Mouse (Mus musculus): ENCODE data around the gene Insc. TPM values are rescaled to one million over a fixed set of nuclear protein-coding genes. Genes with fewer than 3 reads are reported as not detected.

Insc gene
- polyA plus RNA-seq, 1 experiment from 2014 or later = 9.9 TPM

DNA sequence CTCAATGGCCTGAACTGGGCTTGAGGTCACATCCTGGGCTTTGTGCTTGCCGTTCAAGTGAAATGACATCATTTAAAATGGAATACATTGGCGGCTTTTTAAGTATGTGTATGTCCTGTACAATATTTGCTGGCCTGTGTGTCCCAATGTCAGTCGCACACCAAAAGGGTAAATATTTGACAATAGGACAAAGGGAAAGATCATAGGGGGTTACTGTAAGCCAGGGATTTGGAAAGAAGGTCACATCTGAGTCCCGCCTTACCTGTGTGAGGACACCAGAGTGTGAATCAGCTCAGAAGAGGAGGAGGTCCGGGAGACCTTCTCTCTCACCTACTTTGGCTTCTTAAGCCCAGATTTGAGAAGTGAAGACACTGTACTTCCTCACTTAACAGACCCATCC, 25.0 kb downstream of the Insc start:
- no peak overlapping the region for H3K27ac ChIP-seq
- H3K36me3 ChIP-seq = no peaks in the 10 kb centered on the region
- H3K4me1 ChIP-seq = no peaks in the 10 kb centered on the region
- H3K9me3 ChIP-seq = no peaks in the 10 kb centered on the region
- no peaks in the 10 kb centered on the region for H3K27me3 ChIP-seq
- ATAC-seq (ENCODE audit: insufficient number of reproducible peaks, low FRiP score, low TSS enrichment, low read depth) = no peak
- H3K4me3 ChIP-seq = no peak overlapping the region
- H3K4me2 ChIP-seq = no peak overlapping the region
- WGBS = 87% methylated on average over 5 of the region's 5 CpGs
- no peak overlapping the region for H3K9ac ChIP-seq

DNA sequence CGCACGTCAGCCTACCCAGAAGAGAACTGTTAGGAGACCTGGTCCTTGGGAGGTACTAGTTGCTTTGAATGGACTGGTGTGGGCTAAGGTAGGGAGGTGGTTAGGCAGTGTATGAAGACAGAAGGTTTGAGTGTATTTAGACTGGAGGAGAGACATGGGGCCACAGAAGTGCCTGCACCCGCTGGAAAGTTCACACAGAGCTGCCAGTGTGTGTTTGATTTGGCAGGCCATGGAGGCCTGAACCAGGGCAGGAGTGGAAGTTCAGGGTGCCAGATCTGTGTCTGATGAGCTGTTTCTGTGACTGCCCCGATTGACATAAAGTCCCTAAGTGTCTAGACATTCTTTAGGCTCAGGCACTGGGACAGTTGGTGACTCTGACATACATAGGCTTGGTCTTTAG, 25.5 kb downstream of the Insc start:
- WGBS = 72% methylated on average over 4 of the region's 4 CpGs
- Histone ChIP-seq H3K9me3 (no peaks in the 10 kb centered on the region), H3K4me2 (no peak overlapping the region), H3K9ac (no peak overlapping the region), H3K4me1 (no peaks in the 10 kb centered on the region), H3K27ac (no peak overlapping the region), H3K36me3 (no peaks in the 10 kb centered on the region), H3K4me3 (no peak overlapping the region), H3K27me3 (no peaks in the 10 kb centered on the region)
- ATAC-seq (ENCODE audit: insufficient number of reproducible peaks, low FRiP score, low TSS enrichment, low read depth) = no peak

DNA sequence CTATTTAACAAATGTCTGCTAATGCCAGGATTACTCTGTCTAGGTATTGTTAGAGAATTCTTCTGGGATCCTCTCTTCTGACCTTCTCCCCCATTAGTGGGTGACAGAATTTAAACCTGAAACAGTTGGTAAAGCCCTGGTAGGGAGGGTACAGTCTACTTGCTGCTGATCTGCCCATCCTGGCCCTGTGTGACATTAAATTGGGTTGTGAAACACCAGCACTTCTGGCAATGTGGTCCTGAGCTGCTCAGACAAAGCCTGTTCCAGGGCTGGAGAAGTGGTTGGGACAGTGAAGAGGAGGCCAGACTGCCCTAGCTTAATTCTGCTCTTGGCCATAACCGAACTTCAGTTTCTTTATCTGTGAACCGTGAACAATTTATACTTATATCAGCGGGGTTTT, 27.1 kb downstream of the Insc start:
- no peak for ATAC-seq (ENCODE audit: insufficient number of reproducible peaks, low FRiP score, low TSS enrichment, low read depth)
- no peak overlapping the region for H3K4me3 ChIP-seq
- H3K9me3 ChIP-seq = no peaks in the 10 kb centered on the region
- H3K27me3 ChIP-seq = no peaks in the 10 kb centered on the region
- 96% methylated on average over 3 of the region's 3 CpGs for WGBS
- no peak overlapping the region for H3K9ac ChIP-seq
- H3K36me3 ChIP-seq = no peaks in the 10 kb centered on the region
- H3K27ac ChIP-seq = no peak overlapping the region
- H3K4me1 ChIP-seq = no peaks in the 10 kb centered on the region
- no peak overlapping the region for H3K4me2 ChIP-seq

DNA sequence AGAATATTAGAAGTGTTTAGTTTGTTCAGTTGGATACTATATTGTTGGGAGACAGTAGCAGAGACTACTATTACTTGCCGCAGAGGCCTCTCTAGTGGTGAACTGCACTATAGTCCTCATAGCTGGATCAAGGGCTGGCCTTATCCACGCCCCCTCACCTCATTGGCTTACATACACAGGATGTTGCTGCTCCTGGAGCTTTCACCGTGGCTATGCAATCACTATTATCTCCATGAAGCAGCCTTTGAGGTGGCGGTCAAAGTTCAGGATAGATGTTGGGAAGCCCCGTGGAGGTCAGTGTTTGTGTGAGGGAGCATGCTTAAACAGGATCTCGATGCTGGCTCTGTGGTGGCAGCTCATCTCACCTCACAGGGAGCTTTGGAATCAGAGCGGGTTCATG, 28.3 kb downstream of the Insc start:
- H3K4me2 ChIP-seq = no peak overlapping the region
- H3K27me3 ChIP-seq = no peaks in the 10 kb centered on the region
- no peaks in the 10 kb centered on the region for H3K4me1 ChIP-seq
- H3K36me3 ChIP-seq = no peaks in the 10 kb centered on the region
- 78% methylated on average over 7 of the region's 7 CpGs for WGBS
- no peak for ATAC-seq (ENCODE audit: insufficient number of reproducible peaks, low FRiP score, low TSS enrichment, low read depth)
- H3K9ac ChIP-seq = no peak overlapping the region
- H3K4me3 ChIP-seq = no peak overlapping the region
- no peaks in the 10 kb centered on the region for H3K9me3 ChIP-seq
- no peak overlapping the region for H3K27ac ChIP-seq

DNA sequence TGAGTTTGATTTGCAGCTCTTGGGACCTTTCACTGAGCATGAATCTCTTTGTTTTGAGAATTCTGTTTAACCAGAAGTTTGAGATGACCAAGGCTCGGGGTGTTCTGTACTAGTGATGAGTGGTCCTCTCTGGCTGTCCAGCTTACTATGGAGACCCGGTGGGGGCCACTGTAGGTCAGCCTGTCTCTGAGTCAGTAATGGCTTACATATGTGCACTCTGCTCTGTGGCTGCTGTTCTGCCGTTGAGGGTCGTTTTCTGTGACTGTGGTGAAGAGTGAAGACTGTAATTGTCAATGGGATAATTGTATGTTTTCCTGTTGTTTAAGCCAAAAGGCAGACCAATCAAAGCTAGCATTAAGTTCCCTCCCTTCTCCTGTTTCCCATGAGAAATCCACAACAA, 30.3 kb downstream of the Insc start:
- no peak overlapping the region for H3K4me2 ChIP-seq
- H3K4me3 ChIP-seq = no peak overlapping the region
- H3K27ac ChIP-seq = no peak overlapping the region
- H3K36me3 ChIP-seq = no peaks in the 10 kb centered on the region
- no peak overlapping the region for H3K9ac ChIP-seq
- 25% methylated on average over 4 of the region's 4 CpGs for WGBS
- no peaks in the 10 kb centered on the region for H3K4me1 ChIP-seq
- 0 out of 2 replicates have a peak, but pooled peaks have one; percentile 48 for ATAC-seq (ENCODE audit: insufficient number of reproducible peaks, low FRiP score, low TSS enrichment, low read depth)
- no peaks in the 10 kb centered on the region for H3K9me3 ChIP-seq
- no peaks in the 10 kb centered on the region for H3K27me3 ChIP-seq

GRCm38 (mm10) chr7:114775856-114776255, 32.4 kb downstream of the Insc start:
- ATAC-seq (ENCODE audit: insufficient number of reproducible peaks, low FRiP score, low TSS enrichment, low read depth) = no peak
- Histone ChIP-seq H3K9ac (no peak overlapping the region), H3K27me3 (no peaks in the 10 kb centered on the region), H3K4me1 (no peaks in the 10 kb centered on the region), H3K4me2 (no peak overlapping the region), H3K4me3 (no peak overlapping the region), H3K27ac (no peak overlapping the region), H3K36me3 (no peaks in the 10 kb centered on the region), H3K9me3 (no peaks in the 10 kb centered on the region)
- WGBS = 72% methylated on average over 2 of the region's 2 CpGs

DNA sequence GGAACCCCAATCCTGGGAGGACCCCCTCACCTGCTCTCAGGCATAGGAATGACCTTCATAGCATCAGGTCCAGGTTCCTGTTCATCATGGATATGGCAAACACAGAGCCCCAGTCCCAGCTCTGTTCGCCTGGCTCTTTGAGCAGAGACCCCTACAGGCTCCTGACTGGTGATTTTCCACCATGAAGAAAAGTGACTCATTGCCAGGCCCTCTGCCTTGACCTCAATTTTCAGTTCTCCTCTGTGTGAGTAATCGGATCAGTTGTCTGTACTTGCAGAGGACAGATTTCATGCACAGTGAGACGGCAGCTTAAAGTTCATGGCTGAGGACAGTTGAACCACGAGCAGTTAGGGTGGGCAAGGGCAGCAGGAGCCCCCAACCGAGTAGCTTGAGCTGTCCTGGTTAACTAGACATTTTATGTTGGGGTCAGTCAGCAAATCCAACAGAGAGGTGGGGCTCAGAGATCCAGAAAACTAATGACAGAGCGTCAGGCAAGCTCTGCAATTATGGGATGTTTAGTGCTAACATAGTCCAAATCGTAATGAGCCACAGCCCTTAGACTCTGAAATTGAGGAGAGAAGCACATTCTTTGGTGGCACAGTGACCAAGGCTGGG, 34.8 kb downstream of the Insc start:
- H3K27me3 ChIP-seq = no peaks in the 10 kb centered on the region
- no peaks in the 10 kb centered on the region for H3K9me3 ChIP-seq
- no peak overlapping the region for H3K27ac ChIP-seq
- no peak for ATAC-seq (ENCODE audit: insufficient number of reproducible peaks, low FRiP score, low TSS enrichment, low read depth)
- H3K36me3 ChIP-seq = no peaks in the 10 kb centered on the region
- H3K4me2 ChIP-seq = no peak overlapping the region
- WGBS = 75% methylated on average over 7 of the region's 7 CpGs
- no peaks in the 10 kb centered on the region for H3K4me1 ChIP-seq
- no peak overlapping the region for H3K9ac ChIP-seq
- H3K4me3 ChIP-seq = no peak overlapping the region

- Histone ChIP-seq H3K4me1 (no peaks in the 10 kb centered on the region), H3K27ac (no peak overlapping the region), H3K9me3 (no peaks in the 10 kb centered on the region), H3K36me3 (no peaks in the 10 kb centered on the region), H3K27me3 (no peaks in the 10 kb centered on the region), H3K9ac (no peak overlapping the region), H3K4me2 (no peak overlapping the region), H3K4me3 (no peak overlapping the region)
- no peak for ATAC-seq (ENCODE audit: insufficient number of reproducible peaks, low FRiP score, low TSS enrichment, low read depth)
- WGBS = 37% methylated on average over 8 of the region's 8 CpGs
These were observed 35.7 kb downstream of the Insc start for GRCm38 (mm10) chr7:114779056-114779660.

- WGBS = 79% methylated on average over 3 of the region's 3 CpGs
- no peak for ATAC-seq (ENCODE audit: insufficient number of reproducible peaks, low FRiP score, low TSS enrichment, low read depth)
These were observed 39.8 kb downstream of the Insc start for GRCm38 (mm10) chr7:114783291-114783690.

DNA sequence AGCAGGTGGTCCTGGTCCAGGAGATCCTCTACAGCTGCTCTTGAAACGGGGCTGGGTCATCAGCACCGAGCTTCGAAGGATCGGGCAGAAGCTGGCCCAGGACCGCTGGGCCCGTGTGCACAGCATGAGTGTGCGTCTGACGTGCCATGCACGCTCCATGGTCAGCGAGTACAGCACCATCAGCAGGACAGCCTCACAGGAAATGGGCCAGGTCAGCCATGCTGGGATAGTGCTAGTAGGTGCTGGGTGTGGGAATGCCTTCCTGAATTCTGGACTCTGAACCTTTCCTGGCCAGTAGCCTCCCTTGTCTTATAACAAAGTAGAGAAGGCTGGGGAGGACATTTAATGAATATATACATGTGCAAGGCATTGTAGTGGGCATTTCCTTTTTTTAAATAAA, 47.6 kb downstream of the Insc start:
- ATAC-seq (ENCODE audit: insufficient number of reproducible peaks, low FRiP score, low TSS enrichment, low read depth) = no peak
- no peaks in the 10 kb centered on the region for H3K9me3 ChIP-seq
- H3K4me3 ChIP-seq = no peak overlapping the region
- H3K27ac ChIP-seq = no peak overlapping the region
- H3K4me2 ChIP-seq = no peak overlapping the region
- H3K9ac ChIP-seq = no peak overlapping the region
- H3K4me1 ChIP-seq = 0 out of 2 replicates have a peak, but pooled peaks cover 5% of the 10 kb centered on the region
- H3K27me3 ChIP-seq = no peaks in the 10 kb centered on the region
- 95% methylated on average over 10 of the region's 10 CpGs for WGBS
- H3K36me3 ChIP-seq = no peaks in the 10 kb centered on the region

More at GRCm38 (mm10) chr7:114783291-114783690, 39.8 kb downstream of the Insc start:
- Histone ChIP-seq H3K4me2 (no peak overlapping the region), H3K27ac (no peak overlapping the region), H3K4me1 (no peaks in the 10 kb centered on the region), H3K36me3 (no peaks in the 10 kb centered on the region), H3K4me3 (no peak overlapping the region), H3K9ac (no peak overlapping the region), H3K9me3 (no peaks in the 10 kb centered on the region), H3K27me3 (no peaks in the 10 kb centered on the region)

- Histone ChIP-seq H3K36me3 (no peaks in the 10 kb centered on the region), H3K9ac (no peak overlapping the region), H3K4me3 (no peak overlapping the region), H3K27me3 (no peaks in the 10 kb centered on the region), H3K4me1 (0 out of 2 replicates have a peak, but pooled peaks cover 5% of the 10 kb centered on the region), H3K4me2 (no peak overlapping the region), H3K9me3 (no peaks in the 10 kb centered on the region), H3K27ac (no peak overlapping the region)
- no peak for ATAC-seq (ENCODE audit: insufficient number of reproducible peaks, low FRiP score, low TSS enrichment, low read depth)
- 80% methylated on average over 6 of the region's 6 CpGs for WGBS
These were observed 48.5 kb downstream of the Insc start for GRCm38 (mm10) chr7:114792026-114792425.

- ATAC-seq (ENCODE audit: insufficient number of reproducible peaks, low FRiP score, low TSS enrichment, low read depth) = no peak
- Histone ChIP-seq H3K4me1 (0 out of 2 replicates have a peak, but pooled peaks cover 5% of the 10 kb centered on the region), H3K4me2 (no peak overlapping the region), H3K9me3 (no peaks in the 10 kb centered on the region), H3K27ac (no peak overlapping the region), H3K27me3 (no peaks in the 10 kb centered on the region), H3K4me3 (no peak overlapping the region), H3K9ac (no peak overlapping the region), H3K36me3 (no peaks in the 10 kb centered on the region)
- WGBS = 35% methylated on average over 2 of the region's 2 CpGs
These were observed 50.9 kb downstream of the Insc start for GRCm38 (mm10) chr7:114794400-114794799.

All from limb, embryonic 15.5 days (tissue).